Mouse (Mus musculus): ENCODE measurements around the gene Gm9918. TPM values are rescaled to one million over a fixed set of nuclear protein-coding genes. Genes with fewer than 3 reads are reported as not detected.

The Gm9918 gene
- total RNA-seq, 2 experiments from 2014 or later: not detected

Other genes starting within 250 kb of the Gm9918 start
- under 1 TPM; 0.18 to 0.29 TPM for gene Krt18, start 242.4 kb upstream of the Gm9918 start, total RNA-seq (2021)
- gene Eif4b, start 196.8 kb upstream of the Gm9918 start, total RNA-seq (2021): 100 to 1,000 TPM; 141 to 145 TPM
- gene Tns2, start 170.2 kb upstream of the Gm9918 start, total RNA-seq (2021): 10 to 100 TPM; 22.3 to 32.0 TPM
- gene Spryd3, start 134.3 kb upstream of the Gm9918 start, total RNA-seq (2021): 1 to 10 TPM; 7.1 to 7.9 TPM
- gene Igfbp6, start 126.2 kb upstream of the Gm9918 start, total RNA-seq (2021): 10 to 100 TPM; 46.4 to 68.2 TPM
- gene Soat2, start 120.0 kb upstream of the Gm9918 start, total RNA-seq (2021): under 1 TPM in 1 of 2 experiments, not detected in 1; 0.16 TPM
- gene Zfp740, start 67.3 kb upstream of the Gm9918 start, total RNA-seq (2021): 10 to 100 TPM; 25.5 to 25.6 TPM
- gene Csad, start 65.8 kb upstream of the Gm9918 start, total RNA-seq (2021): 10 to 100 TPM; 10.4 to 16.7 TPM
- gene Itgb7, start 38.6 kb upstream of the Gm9918 start, total RNA-seq (2021): 1 to 10 TPM in 1 of 2 experiments, under 1 TPM in 1; 0.41 to 1.2 TPM
- 1 to 10 TPM; 9.3 to 9.8 TPM for gene Rarg, start 13.0 kb upstream of the Gm9918 start, total RNA-seq (2021)
- 10 to 100 TPM; 12.1 to 14.1 TPM for gene Mfsd5, start 8.9 kb downstream of the Gm9918 start, total RNA-seq (2021)
- gene Espl1, start 25.7 kb downstream of the Gm9918 start, total RNA-seq (2021): 1 to 10 TPM in 1 of 2 experiments, under 1 TPM in 1; 0.51 to 1.4 TPM
- gene Pfdn5, start 55.6 kb downstream of the Gm9918 start, total RNA-seq (2021): 100 to 1,000 TPM; 189 to 204 TPM
- 10 to 100 TPM; 14.0 to 16.2 TPM for gene Myg1, start 61.1 kb downstream of the Gm9918 start, total RNA-seq (2021)
- gene Aaas, start 80.2 kb downstream of the Gm9918 start, total RNA-seq (2021): 1 to 10 TPM; 6.0 to 7.5 TPM
- not detected for gene Sp7, start 96.6 kb downstream of the Gm9918 start, total RNA-seq (2021)
- 10 to 100 TPM; 15.9 to 20.9 TPM for gene Sp1, start 135.6 kb downstream of the Gm9918 start, total RNA-seq (2021)
- gene Amhr2, start 174.8 kb downstream of the Gm9918 start, total RNA-seq (2021): 1 to 10 TPM; 2.8 to 6.3 TPM
- gene Prr13, start 188.5 kb downstream of the Gm9918 start, total RNA-seq (2021): 10 to 100 TPM; 12.9 to 13.2 TPM
- gene Pcbp2, start 200.0 kb downstream of the Gm9918 start, total RNA-seq (2021): 100 to 1,000 TPM; 409 to 410 TPM
- gene Gm10337, start 233.2 kb downstream of the Gm9918 start, total RNA-seq (2021): 1 to 10 TPM in 1 of 2 experiments, not detected in 1; 3.8 TPM
- 1 to 10 TPM; 1.7 to 1.8 TPM for gene Map3k12, start 246.5 kb downstream of the Gm9918 start, total RNA-seq (2021)
- gene Tarbp2, start 247.6 kb downstream of the Gm9918 start, total RNA-seq (2021): 10 to 100 TPM; 31.9 to 34.6 TPM

All from gastrocnemius, postnatal 25 days (tissue).